Mouse (Mus musculus) testis, postnatal 10 days (tissue): ENCODE measurements around the gene Lyz2.
A peak's percentile ranks its signal among the peaks of the same experiment; 100 is the strongest.
"Not testable (repeated sequence)": the region's sequence is repeated elsewhere in the genome, so short reads cannot be mapped to it uniquely, and the experiment has no call there.

Source experiments
- DNase-seq: peaks from one replicate; pipeline ENCODE4 v3.0.0; 2021; ENCODE audit warnings: low spot score

Gene Lyz2

GRCm38 (mm10) chr10:117282049-117282448, at the start of gene Lyz2:
TSS of gene Lyz2 (minus strand) at chr10:117282321.
- no peak for DNase-seq

DNA sequence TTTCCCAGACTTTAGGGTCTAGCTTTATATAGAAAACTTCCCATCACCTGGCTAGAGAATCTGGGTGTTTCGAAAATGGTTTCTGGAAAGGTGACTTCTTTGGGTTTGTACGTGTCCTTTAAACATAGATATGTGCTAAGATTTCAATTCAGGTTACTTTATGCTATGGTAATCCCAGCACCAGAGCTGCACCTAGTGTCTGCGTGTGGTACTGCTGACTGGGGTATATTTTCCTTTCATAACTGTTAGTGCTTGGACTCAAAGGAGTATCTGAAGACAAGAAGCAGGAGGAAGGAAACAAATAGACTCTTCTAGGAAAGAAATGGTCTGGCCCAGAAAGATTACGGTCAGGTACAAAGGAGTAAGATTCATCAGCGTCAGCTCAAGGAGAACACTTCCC, 48.4 kb upstream of the Lyz2 start:
- peak; percentile 47 for DNase-seq

DNA sequence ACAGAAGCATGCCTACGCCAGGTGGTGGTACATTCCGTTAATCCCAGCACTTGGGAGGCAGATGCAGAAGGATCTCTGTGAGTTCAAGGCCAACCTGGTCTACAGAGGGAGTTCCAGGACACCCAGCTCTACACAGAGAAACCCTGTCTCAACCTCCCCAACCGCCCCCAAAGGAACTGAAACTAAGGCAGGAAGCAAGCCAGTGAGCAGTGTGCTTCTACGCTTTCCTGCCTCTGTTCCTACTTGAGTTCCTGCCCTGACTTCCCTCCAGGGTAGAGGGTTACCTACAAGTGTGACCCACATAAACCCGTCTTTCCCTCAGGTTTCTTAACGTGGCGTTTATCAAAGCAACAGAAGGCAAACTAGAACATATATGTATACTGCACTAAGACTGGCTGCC, 41.7 kb upstream of the Lyz2 start:
- no peak for DNase-seq

DNA sequence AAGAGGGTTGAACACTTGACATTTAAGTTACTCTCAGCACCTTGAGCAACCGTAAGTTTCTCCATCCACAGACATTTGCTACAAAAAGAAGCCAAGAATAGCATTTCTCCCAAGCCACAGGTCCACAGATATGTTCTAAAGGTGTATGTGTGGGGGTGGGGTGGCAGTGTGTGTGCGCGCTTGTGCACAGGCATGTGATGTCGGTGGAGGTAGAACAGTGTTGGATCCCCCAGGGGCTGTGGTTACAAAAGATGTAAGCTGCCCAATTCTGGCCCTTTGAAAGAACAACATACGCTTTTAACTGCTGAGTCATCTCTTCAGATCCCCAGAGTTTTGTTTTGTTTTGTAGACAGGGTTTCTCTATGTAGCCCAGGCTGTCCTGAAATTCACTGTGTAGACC, 40.5 kb upstream of the Lyz2 start:
- no peak for DNase-seq

DNA sequence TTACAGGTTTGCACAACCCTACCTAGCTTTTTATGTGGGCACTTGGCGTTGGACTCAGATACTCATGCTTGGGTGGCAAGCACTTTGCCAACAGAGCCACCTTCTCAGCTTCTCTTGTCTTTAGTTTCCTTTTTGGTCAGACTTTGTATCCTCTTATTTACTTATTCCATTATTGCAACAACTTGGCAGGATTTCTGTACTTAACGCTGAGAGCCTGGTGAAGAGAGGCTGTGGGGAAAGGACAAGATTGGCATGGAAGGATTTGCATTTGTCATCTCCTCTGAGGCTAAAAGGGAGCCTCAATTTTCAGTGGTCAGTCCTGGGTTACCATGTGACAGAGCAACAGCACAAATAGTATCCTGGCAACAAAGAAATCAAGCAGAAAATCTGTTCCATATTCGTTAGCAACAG, 38.5 kb upstream of the Lyz2 start:
- no peak for DNase-seq

DNA sequence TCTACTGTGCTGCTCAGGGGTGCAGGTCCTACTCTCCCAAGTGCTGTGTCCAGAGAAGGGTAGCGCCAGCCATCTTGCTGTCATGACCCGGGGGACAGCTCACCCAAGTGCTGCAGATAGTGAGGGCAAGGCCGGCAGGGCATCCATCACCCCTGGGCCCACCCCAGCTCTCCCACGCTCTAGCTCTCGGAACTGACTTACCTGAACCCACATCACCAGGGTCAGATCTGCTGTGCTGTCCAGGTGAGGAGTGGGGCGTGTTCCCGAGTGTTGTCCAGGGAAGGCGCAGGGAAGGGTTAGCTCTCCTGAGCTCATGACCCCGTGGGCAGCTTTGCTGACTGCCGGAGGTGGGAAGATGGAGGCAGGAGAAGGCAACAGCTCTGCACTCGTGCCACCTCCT, 34.3 kb upstream of the Lyz2 start:
- no peak for DNase-seq

DNA sequence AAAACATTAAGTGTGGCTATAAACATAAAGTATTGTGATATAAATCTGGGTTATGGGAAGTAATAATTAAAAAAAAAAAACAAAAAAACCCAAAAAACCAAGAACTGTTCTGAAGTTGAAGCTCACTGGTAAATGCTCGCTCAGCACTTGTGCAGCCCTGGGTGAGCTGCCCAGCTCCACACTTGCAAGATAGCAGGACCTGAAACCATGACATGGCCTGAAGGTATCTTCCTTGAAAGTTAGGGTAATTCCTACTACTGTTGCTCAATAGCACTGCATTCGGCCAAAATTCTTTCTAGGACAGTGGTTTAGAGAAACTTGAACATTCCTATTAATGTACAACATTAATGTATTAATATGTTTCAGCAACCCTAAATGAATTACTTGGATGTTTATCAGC, 31.0 kb upstream of the Lyz2 start:
- no peak for DNase-seq

GRCm38 (mm10) chr10:117312168-117312567, 30.0 kb upstream of the Lyz2 start:
- no peak for DNase-seq

DNA sequence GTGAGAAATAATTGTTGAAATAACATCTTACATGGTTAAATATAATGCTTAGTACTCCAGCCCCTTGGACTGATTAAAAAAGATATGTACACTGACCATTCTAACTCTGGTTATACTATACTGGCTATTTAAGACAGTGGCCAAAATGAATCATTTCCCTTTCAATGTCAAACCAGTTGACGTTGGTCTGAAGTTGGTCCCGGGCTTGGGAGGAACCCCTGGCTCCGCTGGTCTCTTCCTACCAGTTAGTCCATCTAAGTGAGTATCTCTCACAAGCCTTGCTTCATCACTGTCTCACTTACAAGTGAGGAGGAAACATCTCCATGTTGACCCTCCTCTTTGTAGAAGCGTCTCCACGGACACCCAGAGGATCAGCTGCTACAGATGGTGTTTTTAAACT, 22.2 kb upstream of the Lyz2 start:
- no peak for DNase-seq

DNA sequence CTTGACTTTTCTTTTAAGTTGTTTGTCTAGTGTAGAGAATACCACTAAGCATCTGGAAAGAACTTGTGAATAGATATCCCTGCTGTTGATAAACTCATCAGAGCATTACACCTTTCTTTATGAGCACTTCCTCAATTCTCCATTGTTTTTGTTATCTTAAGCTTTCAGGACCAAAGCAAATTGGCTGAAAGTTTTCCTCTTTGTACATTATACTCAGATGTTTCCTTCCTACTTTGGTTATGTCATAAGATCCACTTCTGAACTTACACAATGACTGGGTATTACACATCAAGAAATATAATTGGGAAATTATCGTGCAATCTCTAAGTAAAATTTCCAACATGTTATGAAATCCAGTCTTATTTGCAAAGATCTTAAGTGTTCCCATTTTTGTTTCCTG, 19.6 kb upstream of the Lyz2 start:
- DNase-seq, result no peak

GRCm38 (mm10) chr10:117299901-117300520, 17.9 kb upstream of the Lyz2 start:
- no peak for DNase-seq

GRCm38 (mm10) chr10:117299106-117299505, 17.0 kb upstream of the Lyz2 start:
- DNase-seq, result no peak

DNA sequence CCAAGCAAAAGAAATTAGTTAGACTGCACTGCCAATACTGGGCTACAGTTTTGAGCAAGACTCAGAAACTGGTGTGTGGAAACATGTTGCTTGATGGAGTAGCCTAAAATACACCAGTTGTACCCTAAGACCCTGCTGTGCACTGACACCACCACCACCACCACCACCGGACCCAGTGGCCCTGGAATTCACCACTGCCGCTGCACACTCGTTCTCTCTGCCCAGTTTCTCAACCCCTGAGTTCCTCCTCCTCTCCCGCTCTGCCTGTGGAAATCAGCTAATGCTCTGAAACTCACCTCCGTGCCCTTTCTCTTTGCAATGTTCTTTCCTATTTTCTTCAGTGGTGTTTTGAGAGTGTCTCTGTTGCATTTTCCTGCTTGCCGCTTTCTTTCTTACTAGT, 16.2 kb upstream of the Lyz2 start:
- DNase-seq, result no peak

DNA sequence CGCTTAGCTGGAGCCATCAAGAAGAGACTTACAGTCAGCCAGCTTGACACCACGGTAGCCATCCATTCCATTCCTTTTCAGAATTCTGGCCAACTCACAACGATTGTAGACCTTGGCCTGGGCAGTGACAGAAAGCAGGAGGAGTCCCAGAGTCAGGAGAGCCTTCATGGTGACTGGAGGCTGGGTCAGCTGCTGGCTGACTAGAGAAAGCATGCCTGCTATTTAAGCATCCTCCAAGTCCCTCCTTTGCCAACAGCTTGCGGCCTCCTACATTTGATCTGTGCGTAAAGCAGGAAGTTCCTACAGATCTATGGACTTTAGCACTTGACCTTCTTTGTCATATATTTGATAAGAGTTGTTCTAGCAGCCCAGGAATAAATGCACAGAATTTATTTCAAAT, 10.6 kb upstream of the Lyz2 start, which contains the start of gene Lyz1:
Gene Lyz1, minus strand, starts transcription at position 198 of the 400 bp plus-strand sequence.
- DNase-seq, result no peak

GRCm38 (mm10) chr10:117290936-117291335, 8.8 kb upstream of the Lyz2 start:
- not testable (repeated sequence) for DNase-seq

GRCm38 (mm10) chr10:117290046-117290870, 8.1 kb upstream of the Lyz2 start:
- no peak for DNase-seq

- not testable (repeated sequence) for DNase-seq
Measured at GRCm38 (mm10) chr10:117289034-117289505, 6.9 kb upstream of the Lyz2 start.

- no peak for DNase-seq
Measured at GRCm38 (mm10) chr10:117288197-117289033, 6.3 kb upstream of the Lyz2 start.

DNA sequence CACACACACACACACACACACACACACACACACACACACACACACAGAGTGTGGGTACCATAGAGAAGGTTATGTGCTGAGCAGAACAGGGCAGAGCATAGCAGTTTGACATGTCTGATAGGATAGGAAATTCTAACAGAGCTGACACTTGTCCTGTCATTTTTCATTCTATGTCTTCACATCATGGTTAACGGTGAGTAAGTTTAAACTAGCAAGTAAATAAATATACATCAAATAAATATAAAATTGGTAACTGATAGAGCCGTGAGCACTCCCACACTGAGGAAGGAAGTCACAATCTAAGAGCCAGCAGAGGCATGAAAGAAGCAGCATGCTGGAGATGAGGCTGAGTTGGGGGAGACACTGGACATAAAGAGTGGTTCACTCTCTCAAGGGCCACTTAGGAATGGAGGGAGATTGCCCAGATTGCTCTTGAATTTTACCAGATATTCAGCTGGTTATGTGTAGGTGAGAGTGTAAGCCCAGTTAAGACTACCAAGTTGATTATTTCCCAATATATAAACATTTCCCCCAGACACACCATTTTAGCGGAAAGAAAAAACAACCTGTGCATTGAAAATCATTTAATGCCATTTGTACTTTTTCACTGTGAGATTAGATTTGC, 5.2 kb upstream of the Lyz2 start:
- DNase-seq, result no peak

DNA sequence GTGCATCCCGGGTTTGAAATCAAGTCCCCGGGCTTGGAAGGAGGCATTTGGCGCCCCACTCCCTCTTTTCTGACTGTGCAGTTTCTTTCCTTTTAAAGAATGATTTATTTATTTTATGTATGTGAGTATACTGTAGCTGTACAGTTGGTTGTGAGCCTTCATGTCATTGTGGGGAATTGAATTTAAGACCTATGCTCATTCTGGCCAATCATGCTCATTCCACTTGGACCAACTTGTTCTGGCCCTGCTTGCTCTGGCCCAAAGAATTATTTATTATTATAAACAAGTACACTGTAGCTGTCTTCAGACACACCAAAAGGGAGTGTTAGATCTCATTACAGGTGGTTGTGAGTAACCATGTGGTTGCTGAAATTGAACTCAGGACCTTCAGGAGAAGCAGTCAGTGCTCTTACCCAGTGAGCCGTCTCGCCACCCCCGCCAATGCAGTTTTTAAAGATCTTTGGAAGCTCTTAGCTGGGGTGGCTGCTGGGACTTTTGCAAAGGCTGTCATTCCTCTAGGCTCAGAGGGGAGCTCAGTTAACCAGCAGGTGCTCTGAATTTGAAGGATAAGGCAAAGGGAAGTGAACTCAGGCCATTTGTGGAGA, 4.3 kb upstream of the Lyz2 start:
- DNase-seq, result no peak

DNA sequence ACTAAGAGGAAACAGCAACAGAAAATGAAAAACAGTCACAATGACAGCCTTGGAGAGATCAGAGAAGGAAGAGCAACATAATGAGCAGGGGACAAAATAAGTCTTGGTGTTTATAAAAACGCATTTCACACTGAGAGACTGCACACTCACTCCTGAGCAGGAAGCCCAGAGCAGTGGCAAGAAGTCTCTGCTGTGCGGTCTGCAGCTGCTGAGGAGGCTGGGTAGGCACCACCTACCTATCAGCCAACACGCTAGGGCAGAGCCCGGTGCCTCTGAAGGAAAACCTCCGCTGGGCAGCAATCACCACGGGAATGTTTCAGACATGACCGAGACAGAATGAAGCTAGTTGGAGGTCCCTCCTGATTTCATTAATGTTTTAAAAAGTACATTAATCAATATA, 3.5 kb upstream of the Lyz2 start:
- not testable (repeated sequence) for DNase-seq
